Mouse (Mus musculus) cerebellum, adult 2 months (tissue): ENCODE measurements around the gene Cyren. TPM values are rescaled to one million over a fixed set of nuclear protein-coding genes. Genes with fewer than 3 reads are reported as not detected.

Source experiments
- DNase-seq, 2 experiments: peaks; one replicate each; pipeline ENCODE4 v3.0.0; 2021
- H3K27ac ChIP-seq: fragments of 200-500 bp; 2 replicates; pipeline ENCODE4 v1.5.1; 2012; ENCODE audit warnings: low read length, control low read depth, inconsistent platforms; ENCODE audit not compliant: insufficient read depth
- H3K27me3 ChIP-seq: fragments of 200-500 bp; 2 replicates; pipeline ENCODE4 v1.6.1; 2012; ENCODE audit warnings: inconsistent platforms, mild to moderate bottlenecking, low read length, moderate library complexity; ENCODE audit not compliant: control insufficient read depth, insufficient read depth
- H3K4me1 ChIP-seq: fragments of 200-500 bp; 2 replicates; pipeline ENCODE4 v1.6.1; 2011; ENCODE audit warnings: low read length; ENCODE audit not compliant: control insufficient read depth, insufficient read depth
- H3K4me3 ChIP-seq: fragments of 200-500 bp; replicated peaks from 2 replicates; pipeline ENCODE3; 2011; ENCODE audit warnings: mild to moderate bottlenecking, low read depth, low read length, control low read depth; ENCODE audit not compliant: insufficient read depth
- CTCF ChIP-seq: fragments of 200-500 bp; IDR thresholded peaks from 2 replicates; pipeline ENCODE4 v1.5.1; 2011; ENCODE audit warnings: low read depth, mild to moderate bottlenecking, control low read depth, low read length, moderate library complexity, borderline replicate concordance; ENCODE audit not compliant: insufficient read depth
- POLR2A ChIP-seq: fragments of 200-500 bp; IDR thresholded peaks from 2 replicates; pipeline ENCODE4 v1.6.1; 2011; ENCODE audit warnings: low read length, control low read depth, borderline replicate concordance; ENCODE audit not compliant: insufficient read depth
- WGBS: fragments of 180-500 bp; shearing (Covaris S2); methylation state at CpG from one replicate; pipeline ENCODE4 v1.1.7; 2018; 5-methylcytosine and 5-hydroxymethylcytosine counted together
- polyA plus RNA-seq: library from polyadenylated mRNA; depleted of rRNA; stranded (reverse); fragments of >200 nt; gene quantifications from 2 replicates; pipeline ENCODE4 v1.2.3, GENCODE M21; 2012

Gene Cyren
- polyA plus RNA-seq, 1 experiment, result 4.9 TPM

GRCm38 (mm10) chr6:34869225-34869915 lies 8.5 kb downstream of the Cyren start:
- no peak for DNase-seq

GRCm38 (mm10) chr6:34868507-34869217 lies 9.2 kb downstream of the Cyren start:
- Histone ChIP-seq H3K27ac (no peak overlapping the region), H3K4me3 (no peak overlapping the region), H3K27me3 (no peaks in the 10 kb centered on the region), H3K4me1 (no peaks in the 10 kb centered on the region)
- 81% methylated on average over 20 of the region's 20 CpGs for WGBS
- DNase-seq, result no peak
- TF ChIP-seq CTCF (no peak), POLR2A (no peak)

More at GRCm38 (mm10) chr6:34869225-34869915, 8.5 kb downstream of the Cyren start:
- Histone ChIP-seq H3K4me3 (no peak overlapping the region), H3K4me1 (no peaks in the 10 kb centered on the region), H3K27ac (no peak overlapping the region), H3K27me3 (no peaks in the 10 kb centered on the region)
- TF ChIP-seq CTCF (no peak), POLR2A (no peak)
- WGBS, result 84% methylated on average over 13 of the region's 13 CpGs

- TF ChIP-seq CTCF (no peak), POLR2A (no peak)
- WGBS, result 70% methylated on average over 10 of the region's 10 CpGs
- no peak overlapping the region for H3K4me3 ChIP-seq
- no peaks in the 10 kb centered on the region for H3K27me3 ChIP-seq
- H3K4me1 ChIP-seq, result no peaks in the 10 kb centered on the region
- H3K27ac ChIP-seq, result no peak overlapping the region
- no peak for DNase-seq
Measured at GRCm38 (mm10) chr6:34867995-34868350, 9.9 kb downstream of the Cyren start.

- no peaks in the 10 kb centered on the region for H3K27me3 ChIP-seq
- H3K4me3 ChIP-seq, result no peak overlapping the region
- TF ChIP-seq CTCF (no peak), POLR2A (no peak)
- no peak for DNase-seq
- no peaks in the 10 kb centered on the region for H3K4me1 ChIP-seq
- H3K27ac ChIP-seq, result no peak overlapping the region
- 73% methylated on average over 16 of the region's 16 CpGs for WGBS
Measured at GRCm38 (mm10) chr6:34867301-34867994, 10.4 kb downstream of the Cyren start.

GRCm38 (mm10) chr6:34866786-34867185 lies 11.1 kb downstream of the Cyren start:
- 46% methylated on average over 8 of the region's 8 CpGs for WGBS
- Histone ChIP-seq H3K27me3 (no peaks in the 10 kb centered on the region), H3K4me3 (no peak overlapping the region), H3K27ac (no peak overlapping the region), H3K4me1 (no peaks in the 10 kb centered on the region)
- no peak for DNase-seq
- TF ChIP-seq POLR2A (no peak), CTCF (no peak)

- TF ChIP-seq POLR2A, result no peak
- no peaks in the 10 kb centered on the region for H3K27me3 ChIP-seq
- no peak overlapping the region for H3K27ac ChIP-seq
- no peak overlapping the region for H3K4me3 ChIP-seq
- DNase-seq, result no peak
- H3K4me1 ChIP-seq, result no peaks in the 10 kb centered on the region
- WGBS, result 72% methylated on average over 7 of the region's 7 CpGs
Measured at GRCm38 (mm10) chr6:34865711-34866593, 11.9 kb downstream of the Cyren start.

GRCm38 (mm10) chr6:34865213-34865612 lies 12.6 kb downstream of the Cyren start:
- 79% methylated on average over 5 of the region's 5 CpGs for WGBS
- DNase-seq, result no peak
- H3K4me3 ChIP-seq, result no peak overlapping the region
- H3K4me1 ChIP-seq, result no peaks in the 10 kb centered on the region
- TF ChIP-seq POLR2A (no peak), CTCF (no peak)
- H3K27ac ChIP-seq, result no peak overlapping the region
- H3K27me3 ChIP-seq, result no peaks in the 10 kb centered on the region
